Mouse (Mus musculus): ENCODE data around the gene Scd2.
"Not testable (repeated sequence)": the region's sequence is repeated elsewhere in the genome, so short reads cannot be mapped to it uniquely, and the experiment has no call there.

The Scd2 gene

GRCm38 (mm10) chr19:44273711-44274110 is 19.8 kb upstream of the Scd2 start:
- no peak for DNase-seq (ENCODE audit: low read depth, low spot score)

DNA sequence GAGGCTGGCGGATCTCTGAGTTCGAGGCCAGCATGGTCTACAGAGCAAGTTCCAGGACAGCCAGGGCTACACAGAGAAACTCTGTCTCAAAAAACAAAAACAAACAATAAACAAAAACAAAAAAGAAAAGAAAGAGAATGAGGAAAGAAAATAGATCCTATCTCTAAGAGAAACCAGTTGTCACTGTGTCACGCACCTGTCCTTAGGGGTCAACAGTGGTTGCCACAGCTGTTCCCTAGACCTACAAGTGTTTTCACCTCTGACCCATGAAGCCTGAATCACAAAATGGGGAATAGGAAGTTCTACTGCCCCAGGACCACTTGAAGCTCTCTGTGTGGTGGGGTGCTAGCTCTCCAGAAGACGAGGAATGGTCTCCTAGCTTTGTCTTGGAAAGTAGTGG is 19.0 kb upstream of the Scd2 start:
- DNase-seq (ENCODE audit: low read depth, low spot score), result no peak

DNA sequence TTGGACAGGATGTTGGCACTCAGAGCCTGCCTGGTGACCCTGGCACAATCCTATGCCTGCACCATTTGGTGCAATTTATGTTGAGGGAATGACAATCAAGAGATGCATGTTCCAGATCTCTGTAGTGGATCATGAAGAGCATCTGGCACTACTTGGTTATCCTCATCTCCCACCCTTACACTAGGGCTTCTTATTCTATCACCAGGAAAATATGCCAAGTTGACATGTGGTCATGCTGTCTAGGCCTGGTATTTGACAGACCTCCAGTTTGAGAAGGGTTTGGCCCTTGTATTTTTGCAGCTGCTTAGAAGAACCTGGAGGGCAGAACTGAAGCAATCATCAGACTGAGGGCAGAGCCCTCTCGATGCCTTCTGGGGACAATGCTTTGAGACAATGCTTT is 18.1 kb upstream of the Scd2 start:
- no peak for DNase-seq (ENCODE audit: low read depth, low spot score)

GRCm38 (mm10) chr19:44276861-44277260 is 16.6 kb upstream of the Scd2 start:
- no peak for DNase-seq (ENCODE audit: low read depth, low spot score)

DNA sequence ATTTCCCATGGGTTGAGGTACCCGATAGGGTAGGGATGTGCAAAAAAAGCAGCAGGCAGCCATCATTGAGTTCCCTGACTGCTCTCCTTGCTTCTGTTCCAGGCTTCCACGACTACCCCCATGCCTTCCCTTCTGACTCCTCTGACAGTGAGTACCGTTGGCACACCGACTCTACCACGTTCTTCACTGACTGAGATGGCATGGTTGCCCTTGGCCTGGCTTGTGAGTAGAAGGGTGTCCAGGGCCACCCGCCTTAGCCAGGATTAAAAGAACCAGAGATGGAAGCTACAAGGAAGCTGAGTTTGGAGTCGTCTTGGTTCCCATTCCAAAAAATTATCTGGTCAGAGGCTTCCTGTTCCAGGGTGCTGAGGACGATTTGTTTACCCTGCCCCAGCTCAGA is 15.5 kb upstream of the Scd2 start:
- no peak for DNase-seq (ENCODE audit: low read depth, low spot score)

- no peak for DNase-seq (ENCODE audit: low read depth, low spot score)
Measured at GRCm38 (mm10) chr19:44280755-44281154, 12.7 kb upstream of the Scd2 start.

- not testable (repeated sequence) for DNase-seq (ENCODE audit: low read depth, low spot score)
Measured at GRCm38 (mm10) chr19:44281825-44282447, 11.5 kb upstream of the Scd2 start.

DNA sequence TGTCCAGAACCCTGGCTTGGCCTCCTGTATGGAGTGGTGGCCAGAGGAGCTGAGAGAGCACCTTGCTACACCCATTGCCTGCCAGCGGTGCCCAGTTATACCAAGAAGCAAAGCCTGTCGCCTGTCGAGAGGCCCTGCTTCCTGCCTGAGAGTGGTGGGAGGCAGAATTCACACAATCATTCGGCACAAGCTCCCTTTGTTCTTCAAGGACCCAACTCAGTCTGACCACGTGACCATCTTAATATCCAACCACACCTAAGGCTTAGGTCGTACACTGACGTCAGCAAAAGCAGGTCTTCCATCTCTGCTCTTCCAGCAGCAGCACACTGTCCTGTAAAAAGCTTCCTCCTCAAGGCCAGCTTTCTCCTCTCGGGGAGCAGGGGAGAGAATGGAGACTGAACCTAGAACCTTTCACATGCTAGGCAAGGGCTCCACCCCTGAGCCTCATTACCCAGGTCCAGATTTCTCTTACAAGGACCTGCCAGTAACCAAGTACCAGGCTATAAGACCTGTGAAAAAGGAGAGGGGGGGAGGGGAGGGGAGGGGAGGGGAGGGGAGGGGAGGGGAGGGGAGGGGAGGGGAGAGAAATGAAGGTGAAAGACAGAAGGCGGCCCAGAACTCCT is 10.8 kb upstream of the Scd2 start:
- DNase-seq (ENCODE audit: low read depth, low spot score), result no peak

DNA sequence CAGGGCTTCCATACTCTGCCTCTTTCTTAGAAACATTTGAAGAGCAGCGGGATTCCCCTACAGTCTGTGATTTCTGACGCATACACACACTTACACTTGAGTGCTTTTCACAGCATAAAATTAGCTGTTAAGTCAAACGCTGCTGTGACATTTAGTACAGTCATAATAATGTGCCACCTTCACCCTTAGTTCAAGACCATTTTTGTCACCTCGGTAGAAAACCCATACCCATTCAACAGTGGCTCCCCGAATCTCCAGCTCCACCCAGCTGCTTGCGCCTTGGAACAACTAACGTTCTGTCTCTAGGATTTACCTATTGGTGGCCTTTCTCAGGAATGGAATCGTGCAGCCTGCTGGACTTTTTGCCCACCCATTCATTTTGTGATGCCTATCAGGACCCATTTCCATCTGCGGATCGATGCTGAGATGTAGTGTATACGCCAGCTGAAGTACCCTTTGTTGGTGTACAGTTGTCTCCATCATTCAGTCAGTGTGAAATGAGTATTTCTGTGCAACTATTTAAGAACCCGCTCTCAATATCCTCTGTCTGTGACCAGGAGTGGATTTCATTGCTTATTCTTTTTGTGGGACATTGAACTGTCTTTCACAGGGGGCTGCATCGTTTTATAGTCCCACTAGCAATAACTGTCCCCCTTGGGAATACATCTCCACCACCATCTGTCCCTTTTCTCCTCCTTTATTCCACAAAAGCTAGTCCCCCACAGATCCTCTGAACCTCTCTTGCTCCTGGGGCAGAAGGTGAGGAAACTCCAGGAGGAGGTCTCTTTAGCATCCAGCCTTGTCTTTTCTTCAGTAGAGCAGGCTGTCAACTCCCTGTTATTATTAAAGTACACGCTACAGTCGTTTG is 10.1 kb upstream of the Scd2 start:
- DNase-seq (ENCODE audit: low read depth, low spot score), result no peak

GRCm38 (mm10) chr19:44284025-44284695 is 9.3 kb upstream of the Scd2 start:
- peak; percentile 91 for DNase-seq (ENCODE audit: low read depth, low spot score)

DNA sequence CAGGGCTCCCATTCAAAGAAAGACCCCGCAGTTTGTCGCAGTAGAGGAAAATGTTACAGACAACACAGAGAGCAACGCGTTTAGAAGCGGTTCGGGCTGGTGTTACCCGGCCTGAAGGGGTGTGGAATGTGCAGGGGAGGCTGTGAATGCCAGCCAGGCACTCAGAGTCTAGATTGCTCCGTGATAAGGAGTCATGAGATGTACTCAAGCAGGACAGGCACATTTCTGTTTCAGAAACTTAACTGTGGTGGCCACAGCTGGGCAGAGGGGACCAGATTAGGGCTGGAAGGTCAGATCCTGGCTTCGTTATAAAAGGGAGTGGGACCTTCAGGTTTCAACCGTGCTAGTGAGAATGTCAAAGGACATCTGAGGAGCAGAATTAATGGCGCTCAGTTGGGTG is 8.8 kb upstream of the Scd2 start:
- DNase-seq (ENCODE audit: low read depth, low spot score), result no peak

DNA sequence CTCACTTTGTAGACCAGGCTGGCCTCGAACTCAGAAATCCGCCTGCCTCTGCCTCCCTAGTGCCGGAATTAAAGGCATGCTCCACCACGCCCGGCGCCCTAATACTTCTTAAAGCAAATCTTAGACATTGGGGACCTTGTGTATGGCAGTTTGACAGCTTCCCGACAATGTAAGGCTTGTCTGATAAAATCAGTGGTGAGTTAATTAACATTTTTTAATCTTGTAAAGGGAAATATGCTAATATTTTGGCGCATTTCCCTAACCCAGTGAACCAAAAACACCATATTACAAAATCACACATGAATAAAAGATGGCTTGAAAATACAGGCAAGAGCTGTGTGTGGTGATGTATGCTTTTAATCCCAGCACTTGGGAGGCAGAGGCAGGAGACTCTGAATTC is 7.9 kb upstream of the Scd2 start:
- DNase-seq (ENCODE audit: low read depth, low spot score), result no peak

GRCm38 (mm10) chr19:44286109-44286508 is 7.4 kb upstream of the Scd2 start:
- DNase-seq (ENCODE audit: low read depth, low spot score), result no peak

GRCm38 (mm10) chr19:44287415-44288110 is 5.9 kb upstream of the Scd2 start:
- no peak for DNase-seq (ENCODE audit: low read depth, low spot score)

DNA sequence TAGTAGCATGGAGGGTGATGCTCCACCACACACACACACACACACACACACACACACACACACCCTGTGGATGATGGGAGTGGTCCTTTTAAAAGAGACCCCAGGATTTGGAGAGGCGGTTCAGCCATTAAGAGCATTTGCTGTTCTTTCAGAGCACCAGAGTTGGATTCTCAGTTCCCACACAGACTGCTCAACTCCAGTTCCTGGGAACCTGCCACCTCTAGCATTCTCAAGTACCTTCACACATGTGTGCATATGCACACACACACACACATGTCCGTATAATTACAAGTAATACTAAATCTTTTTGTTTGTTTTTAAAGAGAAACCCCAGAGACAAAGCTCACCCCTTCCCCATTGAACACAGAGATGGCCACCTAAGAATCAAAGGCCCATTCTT is 1.4 kb upstream of the Scd2 start:
- DNase-seq (ENCODE audit: low read depth, low spot score), result no peak

DNA sequence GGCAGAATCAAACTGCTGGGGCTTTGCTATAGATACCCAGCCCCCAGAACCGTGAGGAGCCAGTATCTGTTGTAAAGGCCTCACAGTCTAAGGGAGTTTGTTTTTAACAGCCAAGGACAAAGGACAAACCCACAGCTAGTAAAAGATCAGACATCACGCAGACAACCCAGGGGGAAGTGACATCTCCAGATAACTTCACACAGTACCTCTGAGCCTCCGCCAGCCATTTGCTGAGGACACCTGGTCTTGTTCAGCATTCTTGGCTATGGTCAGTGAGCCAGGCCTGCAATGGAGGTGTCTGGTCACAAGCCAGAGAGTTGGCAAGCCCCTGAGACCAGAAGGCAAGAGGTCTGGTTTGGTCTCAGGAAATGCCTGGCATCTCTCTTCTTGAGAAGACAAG is 991 bp upstream of the Scd2 start:
- DNase-seq (ENCODE audit: low read depth, low spot score), result no peak

DNA sequence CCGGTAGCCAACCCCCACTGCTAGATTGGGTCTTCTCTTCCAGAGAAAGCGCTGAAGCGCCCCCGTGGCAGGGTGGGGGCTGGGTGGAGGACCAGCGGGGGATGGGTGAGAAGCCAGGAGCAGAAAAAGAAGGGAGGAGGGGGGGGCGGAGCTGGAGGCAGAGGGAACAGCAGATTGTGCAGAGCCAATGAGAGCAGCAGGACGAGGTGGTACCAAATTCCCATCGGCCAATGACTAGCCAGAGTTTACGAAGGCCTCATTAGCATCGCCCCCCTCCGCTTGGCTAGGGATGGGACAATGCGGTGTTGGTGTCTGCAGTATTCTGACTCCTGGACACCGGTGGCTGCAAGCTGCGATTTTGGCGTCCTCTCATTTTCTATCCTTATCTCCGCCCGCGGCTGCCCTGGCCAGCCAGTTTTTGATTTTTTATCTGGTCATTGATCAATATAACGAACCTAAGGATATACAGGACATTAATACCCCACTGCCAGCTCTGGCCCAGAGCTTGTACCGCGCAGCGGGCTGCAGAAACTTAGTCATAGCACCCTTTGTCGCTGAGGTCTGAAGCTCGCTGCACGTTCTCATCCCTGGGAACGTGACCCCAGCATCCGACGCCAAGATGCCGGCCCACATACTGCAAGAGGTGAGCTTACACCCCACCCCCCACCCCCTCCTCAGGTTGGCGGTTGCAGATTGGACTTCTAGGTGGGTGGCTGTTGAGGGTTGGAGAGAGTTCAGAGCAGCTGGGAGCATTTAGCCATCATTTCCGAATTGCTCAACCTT is 486 bp downstream of the Scd2 start:
- peak; percentile 98 for DNase-seq (ENCODE audit: low read depth, low spot score)

- peak; percentile 82 for DNase-seq (ENCODE audit: low read depth, low spot score)
Measured at GRCm38 (mm10) chr19:44294588-44295041, 1.1 kb downstream of the Scd2 start.

GRCm38 (mm10) chr19:44295251-44295650 is 1.8 kb downstream of the Scd2 start:
- no peak for DNase-seq (ENCODE audit: low read depth, low spot score)

DNA sequence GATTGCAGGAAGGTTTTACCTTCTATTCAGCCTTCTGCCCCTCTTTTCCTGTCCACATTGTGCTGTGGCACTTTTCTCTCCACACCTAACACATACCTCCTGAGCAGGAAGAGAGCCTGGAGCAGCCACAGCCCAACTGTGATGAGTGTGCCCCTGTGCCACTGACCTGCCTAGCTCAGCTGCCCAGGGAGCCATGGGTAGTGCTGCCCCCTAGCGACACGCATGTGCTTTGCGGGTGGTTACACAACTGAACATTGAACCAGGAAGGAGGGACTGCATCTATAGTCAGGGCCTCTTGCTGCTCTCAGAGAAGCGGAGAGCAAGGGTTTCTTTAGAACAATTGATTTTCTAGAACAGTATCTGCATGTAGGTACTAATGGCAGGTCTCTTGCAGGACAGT is 2.3 kb downstream of the Scd2 start:
- DNase-seq (ENCODE audit: low read depth, low spot score), result no peak

DNA sequence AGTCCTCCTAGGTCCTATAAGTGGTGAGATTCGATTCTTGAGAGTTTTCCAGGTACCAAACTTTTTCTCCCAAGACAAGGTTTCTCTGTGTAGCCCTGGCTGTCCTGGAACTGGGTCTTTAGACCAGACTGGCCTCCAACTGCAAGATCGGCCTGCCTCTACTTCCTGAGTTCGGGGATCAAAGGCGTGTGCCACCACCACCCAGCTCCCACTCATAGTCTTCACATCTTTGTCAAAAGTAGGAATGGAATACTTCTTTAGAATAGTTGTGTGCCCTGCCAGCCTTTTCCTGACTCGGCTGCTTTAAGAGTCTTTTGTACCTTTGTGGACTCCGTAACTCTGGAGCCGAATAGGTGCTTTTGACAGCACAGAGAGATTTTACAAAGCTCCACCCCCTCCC is 2.7 kb downstream of the Scd2 start:
- DNase-seq (ENCODE audit: low read depth, low spot score), result no peak
